Mouse (Mus musculus) lung, embryonic 15.5 days (tissue): ENCODE data around the gene Poglut1. TPM values are rescaled to one million over a fixed set of nuclear protein-coding genes. Genes with fewer than 3 reads are reported as not detected.

ENCODE experiments used
- ATAC-seq: fragments of 200-750 bp; cut with Nextera tagmentation; 2 replicates; pipeline ENCODE4 v1.8.0; 2017; ENCODE audit warnings: moderate number of reproducible peaks, borderline replicate concordance; ENCODE audit not compliant: low FRiP score, low TSS enrichment; ENCODE audit errors: extremely low read depth
- H3K27ac ChIP-seq: fragments of 300-500 bp; sonication (generic); 2 replicates; pipeline ENCODE4 v1.5.1; 2015; ENCODE audit warnings: moderate library complexity, mild to moderate bottlenecking, inconsistent platforms
- H3K27me3 ChIP-seq: fragments of 300-500 bp; sonication (generic); 2 replicates; pipeline ENCODE4 v1.6.1; 2015; ENCODE audit warnings: inconsistent platforms
- H3K36me3 ChIP-seq: fragments of 300-500 bp; sonication (generic); 2 replicates; pipeline ENCODE4 v1.6.1; 2015; ENCODE audit warnings: inconsistent platforms
- H3K4me1 ChIP-seq: fragments of 300-500 bp; sonication (generic); 2 replicates; pipeline ENCODE4 v1.6.1; 2015; ENCODE audit warnings: inconsistent platforms
- H3K4me2 ChIP-seq: fragments of 300-500 bp; sonication (generic); 2 replicates; pipeline ENCODE4 v1.6.1; 2015; ENCODE audit warnings: inconsistent platforms, mild to moderate bottlenecking, moderate library complexity
- H3K4me3 ChIP-seq: fragments of 300-500 bp; sonication (generic); 2 replicates; pipeline ENCODE4 v1.5.1; 2015; ENCODE audit warnings: mild to moderate bottlenecking, inconsistent platforms
- H3K9ac ChIP-seq: fragments of 300-500 bp; sonication (generic); 2 replicates; pipeline ENCODE4 v1.6.1; 2015; ENCODE audit warnings: inconsistent platforms
- H3K9me3 ChIP-seq: fragments of 300-500 bp; sonication (generic); 2 replicates; pipeline ENCODE4 v1.6.1; 2016; ENCODE audit warnings: inconsistent platforms
- WGBS: fragments of 180-500 bp; shearing (Covaris S2); methylation state at CpG from one replicate; pipeline ENCODE4 v1.1.7; 2015; 5-methylcytosine and 5-hydroxymethylcytosine counted together
- polyA plus RNA-seq: library from polyadenylated mRNA; unstranded; fragments of >200 nt; fragmentation: Nextera tagmentation; extraction: Ambion mirVana; gene quantifications from 2 replicates; pipeline ENCODE4 v1.2.1, GENCODE M21; 2015

Poglut1 gene
- polyA plus RNA-seq, 1 experiment from 2014 or later: 53.6 TPM

DNA sequence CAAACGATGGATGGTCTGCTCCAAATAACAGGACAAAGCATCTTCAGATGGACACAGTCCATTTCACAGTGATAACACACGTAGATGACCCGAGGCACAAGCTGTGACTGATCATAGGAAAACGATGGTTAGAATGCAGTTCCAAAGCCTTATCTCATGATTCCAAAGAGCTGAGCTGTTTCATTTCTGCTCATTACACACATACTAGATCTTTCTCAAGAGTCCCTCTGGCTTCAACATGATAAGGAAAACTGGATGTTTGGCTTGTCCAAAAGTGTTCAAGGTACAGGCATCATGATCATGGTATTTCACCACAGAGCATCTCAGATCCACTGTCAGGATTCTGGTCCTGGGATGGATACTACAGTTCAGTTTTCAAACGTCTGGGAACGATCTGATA, 23.8 kb downstream of the Poglut1 start:
- H3K36me3 ChIP-seq: peaks cover 53% of the 10 kb centered on the region
- no peak overlapping the region for H3K4me3 ChIP-seq
- H3K27ac ChIP-seq: no peak overlapping the region
- no peak for ATAC-seq
- no peaks in the 10 kb centered on the region for H3K9me3 ChIP-seq
- no peak overlapping the region for H3K4me2 ChIP-seq
- WGBS: 76% methylated on average over 6 of the region's 6 CpGs
- H3K4me1 ChIP-seq: peaks cover 12% of the 10 kb centered on the region
- H3K9ac ChIP-seq: no peak overlapping the region
- no peaks in the 10 kb centered on the region for H3K27me3 ChIP-seq

DNA sequence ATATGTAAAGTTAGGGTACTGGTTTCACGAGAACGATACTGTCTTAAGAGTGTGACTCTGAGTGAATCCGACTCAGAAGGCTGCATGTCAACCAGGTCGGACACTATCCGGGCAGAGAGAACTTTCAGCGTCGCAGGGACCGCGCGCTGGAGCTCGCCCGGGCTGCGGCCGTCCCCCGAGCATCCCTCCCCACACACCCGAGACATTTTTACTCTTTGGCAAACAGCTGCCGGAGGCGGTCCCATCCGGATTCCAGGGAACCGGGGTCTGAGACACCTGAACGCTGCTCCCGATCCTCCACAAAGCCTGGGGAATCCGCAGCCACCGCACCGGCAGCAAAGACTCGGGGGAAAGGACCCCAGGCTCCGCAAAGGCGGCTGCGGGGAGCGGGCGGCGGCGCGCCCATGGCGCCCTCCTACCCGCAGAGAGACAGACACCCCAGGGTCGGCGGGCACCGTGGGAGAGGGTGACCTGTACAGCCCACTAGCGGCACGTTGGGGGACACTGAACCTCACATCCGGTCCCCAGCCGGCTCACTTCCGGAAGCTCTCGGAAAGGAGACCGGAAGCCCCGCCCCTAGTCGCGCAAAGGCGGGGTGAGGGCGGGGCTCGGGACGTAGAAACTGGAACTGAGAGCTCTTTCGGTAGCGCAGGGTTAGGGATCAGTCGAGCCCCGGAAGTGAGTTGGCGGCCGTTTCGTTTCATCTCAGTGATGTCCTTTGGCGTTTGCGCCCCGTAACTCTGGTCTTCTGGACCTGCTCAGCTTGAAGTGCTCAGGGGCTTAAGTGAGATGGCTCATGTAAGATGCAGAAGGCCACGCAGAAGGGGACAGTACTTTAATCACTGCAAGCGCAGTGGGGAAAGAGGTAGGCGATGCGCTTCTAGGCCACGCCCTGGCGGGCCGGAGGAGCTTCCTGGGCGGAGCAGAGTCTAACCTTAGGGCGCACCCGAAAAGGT, 27.7 kb downstream of the Poglut1 start, which contains the start of gene Timmdc1:
Gene Timmdc1, minus strand, starts transcription at position 535 of the 956 bp plus-strand sequence.
- peak within 1 kb of the TSS; percentile 75 for H3K9ac ChIP-seq
- H3K4me3 ChIP-seq: peak within 1 kb of the TSS; percentile 70
- peaks cover 29% of the 10 kb centered on the region for H3K36me3 ChIP-seq
- ATAC-seq: peak; percentile 98
- no peaks in the 10 kb centered on the region for H3K9me3 ChIP-seq
- H3K27me3 ChIP-seq: no peaks in the 10 kb centered on the region
- H3K27ac ChIP-seq: peak within 1 kb of the TSS; percentile 92
- H3K4me1 ChIP-seq: peaks cover 12% of the 10 kb centered on the region
- WGBS: under 1% methylated on average over 73 of the region's 73 CpGs
- peak within 1 kb of the TSS; percentile 60 for H3K4me2 ChIP-seq

DNA sequence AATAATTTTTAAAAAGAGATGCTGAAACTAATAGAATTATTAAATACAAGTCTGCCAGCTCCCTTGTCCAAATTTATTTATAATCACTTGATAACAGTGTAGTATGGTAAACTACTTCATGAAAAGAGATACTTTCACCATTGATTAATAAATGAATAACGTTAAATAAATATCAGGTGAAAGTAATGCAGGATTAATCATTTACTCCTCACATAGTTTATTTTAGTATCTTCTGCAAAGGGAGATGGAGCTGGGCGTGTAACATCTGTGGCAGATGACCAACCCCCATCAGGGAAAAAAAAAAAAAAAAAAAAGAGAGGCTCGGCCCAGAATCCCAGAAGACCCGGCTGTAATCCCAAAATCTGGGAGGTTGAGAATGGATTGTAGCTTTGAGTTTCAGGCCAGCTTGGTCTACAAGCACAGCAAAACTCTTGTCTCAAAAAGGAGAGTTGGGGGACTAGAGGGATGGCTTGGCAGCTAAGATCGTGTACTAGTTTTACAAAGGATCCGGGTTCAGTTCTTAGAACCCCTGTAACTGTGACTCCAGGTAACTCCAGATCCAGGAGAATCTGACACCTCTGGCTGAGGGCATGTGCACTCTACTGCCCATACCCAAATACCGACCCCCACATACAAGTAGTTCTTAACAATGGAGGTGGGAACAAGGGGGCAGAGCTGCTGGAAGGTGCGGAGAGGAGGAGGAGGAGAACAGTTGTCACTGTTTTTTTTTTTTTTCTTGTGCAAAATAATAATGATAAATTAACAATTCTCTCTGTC, 28.7 kb downstream of the Poglut1 start:
- Histone ChIP-seq H3K4me1 (peaks cover 12% of the 10 kb centered on the region), H3K36me3 (peaks cover 25% of the 10 kb centered on the region), H3K4me2 (peak overlapping the region; percentile 60), H3K9me3 (no peaks in the 10 kb centered on the region), H3K4me3 (peak overlapping the region; percentile 70), H3K9ac (peak overlapping the region; percentile 75), H3K27me3 (no peaks in the 10 kb centered on the region), H3K27ac (no peak overlapping the region)
- ATAC-seq: no peak
- WGBS: 13% methylated on average over 8 of the region's 8 CpGs

DNA sequence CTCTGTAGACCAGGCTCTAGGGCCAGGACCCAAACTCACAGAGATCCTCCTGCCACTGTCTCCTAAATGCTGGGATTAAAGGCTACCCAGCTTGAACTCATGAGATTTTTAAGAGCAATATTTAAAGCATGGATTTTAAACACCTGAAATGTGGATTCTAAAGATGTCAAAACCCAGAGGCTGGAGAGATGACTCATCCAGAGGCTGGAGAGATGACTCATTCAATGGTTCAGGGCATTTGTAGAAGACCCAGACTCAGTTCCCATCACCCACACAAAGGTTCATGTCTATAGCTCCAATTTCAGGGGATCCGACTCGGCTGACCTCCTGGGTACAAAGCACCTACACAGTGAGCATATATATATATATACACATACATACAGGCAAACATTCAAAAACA, 30.9 kb downstream of the Poglut1 start:
- WGBS: 93% methylated on average over 2 of the region's 2 CpGs
- peaks cover 12% of the 10 kb centered on the region for H3K4me1 ChIP-seq

DNA sequence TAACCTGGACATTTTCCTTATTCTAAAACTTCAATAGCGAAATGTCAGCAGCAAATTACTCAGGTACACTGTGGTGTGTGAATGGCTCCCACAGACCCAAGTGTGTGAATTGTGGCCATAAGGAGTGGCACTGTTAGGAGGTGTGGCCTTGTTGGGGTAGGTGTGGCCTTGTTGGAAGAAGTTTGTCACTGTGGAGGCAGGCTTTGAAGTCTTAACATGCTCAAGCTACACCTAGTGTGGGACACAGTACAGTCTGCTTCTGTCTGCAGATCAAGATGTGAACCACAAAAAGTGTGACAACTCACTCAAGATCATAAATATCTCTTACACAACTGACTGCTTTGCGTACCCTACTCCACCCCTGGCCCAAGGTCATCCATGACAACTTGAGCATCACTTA, 39.2 kb downstream of the Poglut1 start:
- H3K9me3 ChIP-seq: no peaks in the 10 kb centered on the region
- no peaks in the 10 kb centered on the region for H3K4me1 ChIP-seq
- no peak overlapping the region for H3K4me3 ChIP-seq
- WGBS: 89% methylated on average over 2 of the region's 2 CpGs
- H3K27ac ChIP-seq: no peak overlapping the region
- H3K4me2 ChIP-seq: no peak overlapping the region
- H3K36me3 ChIP-seq: peaks cover 37% of the 10 kb centered on the region
- H3K27me3 ChIP-seq: no peaks in the 10 kb centered on the region
- no peak overlapping the region for H3K9ac ChIP-seq
- ATAC-seq: no peak

More for the DNA sequence above, 30.9 kb downstream of the Poglut1 start:
- H3K27me3 ChIP-seq: no peaks in the 10 kb centered on the region
- no peaks in the 10 kb centered on the region for H3K9me3 ChIP-seq
- no peak overlapping the region for H3K4me2 ChIP-seq
- no peak overlapping the region for H3K4me3 ChIP-seq
- no peak for ATAC-seq
- no peak overlapping the region for H3K9ac ChIP-seq
- H3K27ac ChIP-seq: no peak overlapping the region
- H3K36me3 ChIP-seq: peaks cover 27% of the 10 kb centered on the region

DNA sequence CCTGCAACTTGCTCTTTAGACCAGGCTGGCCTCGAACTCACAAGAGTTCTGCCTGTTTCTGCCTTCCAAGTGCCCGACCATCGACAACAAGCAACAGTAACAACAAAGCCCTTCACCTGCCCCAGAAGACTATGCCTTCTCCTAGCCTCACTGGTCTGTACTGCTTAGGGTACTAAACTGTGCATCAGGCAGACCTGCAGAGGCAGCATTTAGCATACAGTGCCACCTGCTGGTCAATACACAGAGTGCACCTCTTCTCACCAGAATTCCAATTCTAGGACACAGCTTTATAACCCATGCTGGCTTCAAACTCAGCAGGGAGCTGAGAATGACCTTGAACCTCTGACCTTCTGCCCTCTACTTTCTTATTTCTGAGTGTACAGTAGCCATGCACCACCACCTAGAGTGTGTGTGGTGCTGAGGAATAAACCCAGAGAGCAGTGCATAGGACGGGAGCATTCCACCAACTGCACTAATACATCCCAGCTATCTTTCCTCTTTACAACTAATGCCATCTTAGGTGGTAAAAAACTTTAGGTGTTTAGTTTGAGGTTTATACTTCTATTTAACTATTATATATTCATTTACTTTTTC, 43.9 kb downstream of the Poglut1 start:
- no peak overlapping the region for H3K27ac ChIP-seq
- 64% methylated on average over 4 of the region's 4 CpGs for WGBS
- no peak overlapping the region for H3K9ac ChIP-seq
- no peak overlapping the region for H3K4me2 ChIP-seq
- H3K4me1 ChIP-seq: no peaks in the 10 kb centered on the region
- H3K36me3 ChIP-seq: peaks cover 43% of the 10 kb centered on the region
- ATAC-seq: peak; percentile 71
- no peaks in the 10 kb centered on the region for H3K27me3 ChIP-seq
- H3K9me3 ChIP-seq: no peaks in the 10 kb centered on the region
- H3K4me3 ChIP-seq: no peak overlapping the region

DNA sequence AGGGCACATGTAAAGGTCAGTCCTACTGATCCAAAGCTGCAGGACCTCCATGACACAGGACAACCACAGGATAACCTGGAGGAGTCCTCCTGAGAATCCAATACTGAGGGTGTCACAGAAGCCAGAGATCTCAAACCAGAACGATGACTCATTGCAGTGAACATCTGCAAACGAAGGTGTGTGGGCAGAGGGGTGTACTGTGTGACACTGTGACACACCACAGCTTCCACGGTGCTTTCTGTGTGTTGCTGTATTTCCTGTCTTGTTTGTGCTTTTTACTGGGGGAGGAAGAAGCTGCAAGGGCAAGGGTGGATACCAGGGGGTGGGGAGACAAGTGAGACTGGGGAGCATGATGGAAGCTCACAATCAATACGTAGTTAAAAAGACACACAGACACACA, 46.5 kb downstream of the Poglut1 start:
- no peak for ATAC-seq
- no peak overlapping the region for H3K9ac ChIP-seq
- WGBS: 82% methylated on average over 4 of the region's 4 CpGs
- no peak overlapping the region for H3K4me3 ChIP-seq
- no peaks in the 10 kb centered on the region for H3K9me3 ChIP-seq
- H3K27me3 ChIP-seq: no peaks in the 10 kb centered on the region
- H3K27ac ChIP-seq: no peak overlapping the region
- H3K4me1 ChIP-seq: no peaks in the 10 kb centered on the region
- H3K4me2 ChIP-seq: no peak overlapping the region
- H3K36me3 ChIP-seq: peaks cover 53% of the 10 kb centered on the region

DNA sequence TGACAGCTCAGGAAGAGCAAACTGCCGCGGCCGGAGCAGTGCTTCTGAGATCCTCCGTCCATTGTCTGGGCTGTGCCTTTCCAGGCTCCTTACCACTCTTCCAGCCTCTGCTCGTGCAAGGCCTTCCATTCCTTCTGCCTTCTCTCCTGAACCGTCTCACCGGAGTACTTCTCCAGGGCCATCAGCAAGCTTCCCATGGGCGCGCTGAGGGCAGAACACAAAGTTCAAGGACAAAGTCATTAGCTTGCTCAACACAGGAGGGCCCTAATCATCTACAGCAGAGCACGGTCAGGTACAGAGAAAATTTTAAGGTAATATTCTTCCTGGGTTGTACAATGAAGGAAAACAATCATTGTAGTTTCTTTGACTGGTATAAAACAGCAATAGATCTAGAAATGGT, 47.6 kb downstream of the Poglut1 start:
- Histone ChIP-seq H3K4me1 (no peaks in the 10 kb centered on the region), H3K27me3 (no peaks in the 10 kb centered on the region), H3K4me3 (no peak overlapping the region), H3K4me2 (no peak overlapping the region), H3K36me3 (peaks cover 54% of the 10 kb centered on the region), H3K9ac (no peak overlapping the region), H3K9me3 (no peaks in the 10 kb centered on the region), H3K27ac (no peak overlapping the region)
- ATAC-seq: no peak
- 87% methylated on average over 10 of the region's 10 CpGs for WGBS

DNA sequence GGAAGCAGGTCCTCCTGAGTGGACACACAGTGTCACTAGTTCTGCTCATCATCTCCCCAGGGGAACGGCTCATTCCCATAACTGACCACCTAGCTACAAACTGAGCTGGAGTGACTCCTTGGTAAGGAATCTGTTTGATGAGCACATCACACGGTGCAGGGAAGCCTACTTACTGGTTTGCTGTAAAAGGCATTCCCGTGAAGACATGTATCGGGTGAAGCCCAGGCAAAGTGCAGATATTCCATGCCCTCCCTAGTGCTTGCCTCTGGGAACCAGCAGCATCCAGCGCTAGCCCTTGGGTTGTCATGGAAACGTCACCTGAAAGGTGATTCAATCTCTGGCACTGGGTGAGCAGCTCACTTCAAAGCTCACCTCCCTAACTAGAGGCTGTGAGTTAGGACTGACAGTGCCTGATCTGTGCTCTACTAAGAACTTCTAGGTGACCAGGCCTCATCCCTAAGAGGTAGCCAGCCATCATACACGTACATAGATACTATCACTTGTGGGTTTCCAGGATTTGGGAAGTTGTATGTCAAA, 53.4 kb downstream of the Poglut1 start:
- no peaks in the 10 kb centered on the region for H3K27me3 ChIP-seq
- no peak for ATAC-seq

DNA sequence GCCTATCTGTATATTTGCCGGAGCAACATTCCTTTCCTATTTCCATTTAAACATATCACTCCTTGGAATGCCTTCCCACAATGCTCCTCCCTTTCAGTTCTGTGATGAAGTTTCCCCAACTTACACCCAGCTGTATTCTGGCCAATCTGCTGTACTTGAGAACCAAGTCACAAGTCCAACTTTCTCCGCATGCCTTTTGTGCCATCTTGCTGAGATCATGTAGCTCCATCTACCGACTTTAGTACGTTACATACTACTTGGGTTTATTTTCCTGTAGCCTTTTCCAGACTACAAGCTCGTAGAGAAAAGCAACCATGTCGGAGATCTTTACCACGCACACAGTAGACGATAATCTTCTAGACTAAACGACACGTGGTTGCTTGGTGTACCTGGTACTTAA, 56.2 kb downstream of the Poglut1 start:
- H3K4me2 ChIP-seq: no peak overlapping the region
- 72% methylated on average over 10 of the region's 10 CpGs for WGBS
- H3K4me3 ChIP-seq: no peak overlapping the region
- H3K27me3 ChIP-seq: no peaks in the 10 kb centered on the region
- no peak overlapping the region for H3K9ac ChIP-seq
- no peak overlapping the region for H3K27ac ChIP-seq
- no peaks in the 10 kb centered on the region for H3K4me1 ChIP-seq
- H3K9me3 ChIP-seq: no peaks in the 10 kb centered on the region
- H3K36me3 ChIP-seq: peaks cover 18% of the 10 kb centered on the region
- no peak for ATAC-seq

More for the DNA sequence above, 53.4 kb downstream of the Poglut1 start:
- Histone ChIP-seq H3K36me3 (peaks cover 31% of the 10 kb centered on the region), H3K9ac (no peak overlapping the region), H3K4me3 (no peak overlapping the region), H3K9me3 (no peaks in the 10 kb centered on the region), H3K4me1 (no peaks in the 10 kb centered on the region), H3K27ac (no peak overlapping the region), H3K4me2 (no peak overlapping the region)
- WGBS: 73% methylated on average over 7 of the region's 7 CpGs

DNA sequence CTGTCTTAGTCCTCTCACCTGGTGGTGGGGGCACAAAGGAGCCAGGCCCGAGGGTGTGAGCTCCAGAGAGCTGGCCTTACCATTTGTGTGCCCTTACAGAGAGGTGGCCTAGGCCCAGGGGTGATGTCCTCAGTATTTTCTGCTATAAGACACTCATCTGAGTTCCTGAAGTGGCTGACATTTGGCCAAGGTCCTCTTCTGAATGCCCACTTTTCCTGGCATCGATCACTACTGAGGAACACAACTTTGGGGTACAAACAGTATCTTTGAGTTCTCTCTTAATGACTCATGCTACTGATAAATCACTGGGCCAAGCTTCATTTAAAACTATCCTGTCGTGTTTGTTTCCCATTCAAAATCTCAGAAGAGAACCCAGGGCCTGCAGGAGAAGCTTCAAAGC, 57.5 kb downstream of the Poglut1 start:
- H3K27me3 ChIP-seq: no peaks in the 10 kb centered on the region
- H3K9ac ChIP-seq: no peak overlapping the region
- H3K4me1 ChIP-seq: no peaks in the 10 kb centered on the region
- peaks cover 9% of the 10 kb centered on the region for H3K36me3 ChIP-seq
- WGBS: 82% methylated on average over 3 of the region's 3 CpGs
- H3K27ac ChIP-seq: no peak overlapping the region
- ATAC-seq: no peak
- H3K4me2 ChIP-seq: no peak overlapping the region
- no peak overlapping the region for H3K4me3 ChIP-seq
- H3K9me3 ChIP-seq: no peaks in the 10 kb centered on the region
